Mouse (Mus musculus): ENCODE results near the gene Dcaf6.

- no peak for TF ChIP-seq CTCF (IDR thresholded peaks at IDR 0.05; ENCODE audit: insufficient read depth, low read length)
- TF ChIP-seq POLR2A (IDR thresholded peaks at IDR 0.05; ENCODE audit: borderline replicate concordance, extremely low read depth, low read depth, low read length): no peak
Observed at GRCm38 (mm10) chr1:165462861-165463260, 2.6 kb upstream of the Dcaf6 start.
